9 mouse cellular contexts compared by ENCODE assay signal in the genomic region with DNA sequence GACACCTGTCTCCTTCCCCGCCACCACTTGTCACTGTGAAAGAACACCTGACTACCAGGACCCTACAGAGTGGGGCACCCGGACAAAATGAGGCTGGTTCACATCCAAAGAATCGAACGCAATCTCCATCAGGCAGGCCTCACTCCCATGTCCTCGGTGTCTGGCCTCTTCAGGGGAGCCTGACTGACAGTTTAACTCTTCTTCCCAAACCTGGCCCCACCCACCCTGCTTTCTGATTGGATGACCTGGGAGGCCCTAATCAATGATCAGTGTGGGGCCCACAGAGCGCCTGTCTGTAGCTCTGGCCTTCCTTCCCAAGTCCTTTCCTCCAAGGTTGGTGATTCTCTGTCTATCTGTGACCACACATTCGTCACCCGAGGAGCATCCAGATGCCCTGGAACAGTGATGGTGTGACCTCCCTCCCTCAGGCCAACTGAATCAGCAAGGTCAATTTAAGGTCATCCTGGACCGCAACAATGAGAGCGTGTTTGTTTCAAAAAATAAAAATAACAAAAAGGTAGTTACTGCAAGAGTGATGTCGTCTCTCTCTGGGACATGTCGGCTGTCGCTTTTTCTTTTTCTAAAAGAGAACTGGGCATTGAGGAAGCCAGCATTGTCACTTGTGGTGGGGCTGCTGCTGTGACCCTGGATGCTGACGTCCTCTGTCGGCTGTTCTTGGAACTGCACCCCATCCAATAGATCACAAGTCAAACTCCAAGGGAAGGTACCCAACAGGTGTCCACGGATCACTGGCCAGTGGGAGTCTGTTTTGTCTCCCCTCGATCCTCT. TPM values are rescaled to one million over a fixed set of nuclear protein-coding genes. Genes with fewer than 3 reads are reported as not detected.
DNase-seq lines count a peak whose midpoint lies in the region; ATAC-seq and TF ChIP-seq lines count a peak whose summit lies in the region.
"Had no signal": no experiment of that assay in that cellular context is flagged by ENCODE, and none has a peak within 500 bp of the region (broad histone marks: within the 10 kb centered on the region; RNA-seq: fewer than 3 reads in every experiment).

No protein-coding gene starts in this region.

- no peak overlapping the region for H3K9ac ChIP-seq in ES-Bruce4 (ENCODE audit: low read depth, poor library complexity, severe bottlenecking)
- peak overlapping the region; percentile 68 for H3K9ac ChIP-seq in liver, embryonic 13.5 days
- H3K9ac ChIP-seq: midbrain, embryonic 13.5 days had no signal

- H3K27me3 ChIP-seq in kidney, adult 2 months (replicated peaks; ENCODE audit: control insufficient read depth, insufficient read depth, low read length) = no peaks in the 10 kb centered on the region
- no peaks in the 10 kb centered on the region for H3K27me3 ChIP-seq in ES-Bruce4 (ENCODE audit: control insufficient read depth, insufficient read depth, low read length, poor library complexity, severe bottlenecking)
- no peaks in the 10 kb centered on the region for H3K27me3 ChIP-seq in liver, embryonic 13.5 days

- no peaks in the 10 kb centered on the region for H3K36me3 ChIP-seq in kidney, adult 2 months (ENCODE audit: control insufficient read depth, insufficient read depth, low read length)
- H3K36me3 ChIP-seq in ES-Bruce4 (ENCODE audit: control insufficient read depth, insufficient read depth, low read length, poor library complexity, severe bottlenecking) = no peaks in the 10 kb centered on the region
- no peaks in the 10 kb centered on the region for H3K36me3 ChIP-seq in liver, embryonic 13.5 days
- H3K36me3 ChIP-seq: midbrain, embryonic 13.5 days had no signal

- ATAC-seq in liver, embryonic 13.5 days (ENCODE audit: low read depth) = peak; percentile 94
- ATAC-seq: midbrain, embryonic 13.5 days had no signal

- H3K4me3 ChIP-seq in kidney, adult 2 months (ENCODE audit: insufficient read depth, low read depth, low read length) = no peak overlapping the region
- H3K4me3 ChIP-seq in ES-Bruce4 (ENCODE audit: low read depth, low read length) = peak overlapping the region; percentile 52
- H3K4me3 ChIP-seq in liver, embryonic 13.5 days (replicated peaks) = peak overlapping the region; percentile 33
- H3K4me3 ChIP-seq: midbrain, embryonic 13.5 days had no signal

- peak overlapping the region; percentile 77 for H3K4me2 ChIP-seq in liver, embryonic 13.5 days
- H3K4me2 ChIP-seq: midbrain, embryonic 13.5 days had no signal

- no peak for TF ChIP-seq EP300 in ES-Bruce4 (IDR thresholded peaks at IDR 0.05; ENCODE audit: insufficient read depth, low read depth, low read length)

- TF ChIP-seq POLR2A in kidney, adult 2 months (IDR thresholded peaks at IDR 0.05; ENCODE audit: low read depth, low read length) = no peak
- peak; percentile 51 for TF ChIP-seq POLR2A in ES-Bruce4 (IDR thresholded peaks at IDR 0.05; ENCODE audit: insufficient read depth, low read length)

- no peak overlapping the region for H3K27ac ChIP-seq in kidney, adult 2 months (ENCODE audit: insufficient read depth, low read depth, low read length)
- peak overlapping the region; percentile 78 for H3K27ac ChIP-seq in ES-Bruce4 (ENCODE audit: insufficient read depth, low read length)
- H3K27ac ChIP-seq in liver, embryonic 13.5 days = peak overlapping the region; percentile 83
- H3K27ac ChIP-seq: midbrain, embryonic 13.5 days had no signal

- no peak for DNase-seq in kidney, adult 2 months
- DNase-seq in kidney, postnatal 36 days = no peak
- peak; percentile 82 for DNase-seq in c-Kit-negative CD71-positive TER-119-positive erythroid progenitor cells, embryonic 14.5 days (ENCODE audit: low read depth, low spot score)
- peak; percentile 84 for DNase-seq in liver, embryonic 13.5 days
- DNase-seq in left cerebral cortex, postnatal 10 days (ENCODE audit: extremely low spot score in 1 of 2, low spot score in 2 of 2) = no peak
- DNase-seq in cerebellum, postnatal 4 days (ENCODE audit: low spot score in 2 of 2) = no peak
- no peak for DNase-seq in right cerebral cortex, postnatal 10 days (ENCODE audit: low spot score in 2 of 2)

- 63% methylated on average over 17 of the region's 17 CpGs for WGBS in kidney, adult 2 months
- 14% methylated on average over 17 of the region's 17 CpGs for WGBS in liver, embryonic 13.5 days (ENCODE audit: insufficient replicate concordance)

- intact Hi-C loops in left cerebral cortex, postnatal 10 days (cut with DNase I) = loop anchor here (5.0 kb wide), 1 partner anchor 513 kb away; no protein-coding TSS in a partner anchor

- no peaks in the 10 kb centered on the region for H3K9me3 ChIP-seq in ES-Bruce4 (replicated peaks; ENCODE audit: control insufficient read depth, insufficient read depth, low read length, poor library complexity, severe bottlenecking)
- no peaks in the 10 kb centered on the region for H3K9me3 ChIP-seq in liver, embryonic 13.5 days (replicated peaks)
- H3K9me3 ChIP-seq: midbrain, embryonic 13.5 days had no signal

- peak; percentile 31 for TF ChIP-seq CTCF in kidney, adult 2 months (conservative IDR thresholded peaks at IDR 0.05; ENCODE audit: insufficient read depth, insufficient read length, low read depth, low read length)
- peak; percentile 83 for TF ChIP-seq CTCF in ES-Bruce4 (IDR thresholded peaks at IDR 0.05; ENCODE audit: low read depth, low read length)

- no peaks in the 10 kb centered on the region for H3K4me1 ChIP-seq in kidney, adult 2 months (ENCODE audit: control insufficient read depth, insufficient read depth, low read length)
- H3K4me1 ChIP-seq in ES-Bruce4 (ENCODE audit: control insufficient read depth, insufficient read depth, low read length) = peaks cover 7% of the 10 kb centered on the region
- H3K4me1 ChIP-seq in liver, embryonic 13.5 days (replicated peaks) = peaks cover 68% of the 10 kb centered on the region

RNA-seq across cellular contexts. Expression of gene Ssr1, which starts 28.7 kb away (rescaled TPM):
- polyA plus RNA-seq in kidney, adult 2 months (2012; rRNA removed) = 6.9 and 10.5 TPM in 2 replicates
- 137 and 150 TPM in 2 replicates for polyA plus RNA-seq in ES-Bruce4 (2011; ENCODE audit: insufficient read depth, insufficient read length, low read depth, missing spikeins)
- 93.6 and 119 TPM in 2 replicates for polyA plus RNA-seq in liver, embryonic 13.5 days (2015; fragmentation: Nextera tagmentation; extraction: Ambion mirVana)
- total RNA-seq in left cerebral cortex, postnatal 10 days (2021) = 10 to 100 TPM; 85.1 to 87.1 TPM

Comparison
In these comparisons a context has a peak if more than half of its experiments do, and no peak if none do; other contexts are left out.
1. DNase-seq: peak in c-Kit-negative CD71-positive TER-119-positive erythroid progenitor cells, embryonic 14.5 days (single experiment) and liver, embryonic 13.5 days (single experiment); none in kidney, adult 2 months (single experiment), kidney, postnatal 36 days (0 of 2), left cerebral cortex, postnatal 10 days (0 of 2), cerebellum, postnatal 4 days (0 of 2) and right cerebral cortex, postnatal 10 days (0 of 2).